20 mouse cellular contexts compared by ENCODE assay signal in the genomic region with DNA sequence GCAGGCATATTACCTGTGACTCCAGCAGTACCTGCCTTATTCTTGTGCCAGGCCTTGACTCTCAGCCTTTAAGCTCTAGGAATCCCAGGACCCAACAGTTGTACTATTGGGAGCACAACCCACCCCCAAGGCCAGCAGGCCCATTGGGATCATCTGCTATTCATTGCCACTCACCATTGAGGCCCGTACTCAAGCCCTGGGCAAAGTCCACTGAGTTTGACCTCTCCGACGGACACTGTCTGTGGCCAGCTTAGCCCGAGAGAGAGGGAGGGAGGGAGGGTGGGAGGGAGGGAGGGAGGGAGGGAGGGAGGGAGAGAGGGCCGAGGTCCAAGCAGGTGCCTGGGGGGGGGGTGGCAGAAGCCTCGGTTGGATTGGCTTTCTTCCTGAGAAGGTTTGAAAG. TPM values are rescaled to one million over a fixed set of nuclear protein-coding genes. Genes with fewer than 3 reads are reported as not detected.
DNase-seq lines count a peak whose midpoint lies in the region; ATAC-seq lines count a peak whose summit lies in the region.
"Had no signal": no experiment of that assay in that cellular context is flagged by ENCODE, and none has a peak within 500 bp of the region (broad histone marks: within the 10 kb centered on the region; RNA-seq: fewer than 3 reads in every experiment).

No protein-coding gene starts in this region.

- H3K4me3 ChIP-seq in kidney, embryonic 15.5 days (replicated peaks): no peak overlapping the region
- no peak overlapping the region for H3K4me3 ChIP-seq in liver, embryonic 16.5 days (ENCODE audit: low read depth, low read length)
- H3K4me3 ChIP-seq in liver, embryonic 11.5 days (ENCODE audit: low read depth, low read length): no peak overlapping the region
- H3K4me3 ChIP-seq: embryonic facial prominence, embryonic 13.5 days; forebrain, embryonic 13.5 days; heart, embryonic 12.5 days; hindbrain, embryonic 10.5 days had no signal

- H3K36me3 ChIP-seq in kidney, embryonic 15.5 days: peaks cover 28% of the 10 kb centered on the region
- no peaks in the 10 kb centered on the region for H3K36me3 ChIP-seq in liver, embryonic 16.5 days (ENCODE audit: control insufficient read depth, insufficient read depth)
- no peaks in the 10 kb centered on the region for H3K36me3 ChIP-seq in liver, embryonic 11.5 days (ENCODE audit: control insufficient read depth, insufficient read depth, low read length)
- H3K36me3 ChIP-seq: G1E had no signal

- H3K4me2 ChIP-seq in kidney, embryonic 15.5 days: no peak overlapping the region
- H3K4me2 ChIP-seq in liver, embryonic 16.5 days (ENCODE audit: low read depth, low read length): no peak overlapping the region
- no peak overlapping the region for H3K4me2 ChIP-seq in liver, embryonic 11.5 days
- H3K4me2 ChIP-seq: embryonic facial prominence, embryonic 13.5 days; forebrain, embryonic 13.5 days; heart, embryonic 12.5 days had no signal

- H3K9me3 ChIP-seq in kidney, embryonic 15.5 days (replicated peaks): no peaks in the 10 kb centered on the region
- no peaks in the 10 kb centered on the region for H3K9me3 ChIP-seq in liver, embryonic 16.5 days (replicated peaks; ENCODE audit: control insufficient read depth, low read length)
- H3K9me3 ChIP-seq in liver, embryonic 11.5 days (ENCODE audit: control insufficient read depth, low read length): no peaks in the 10 kb centered on the region
- H3K9me3 ChIP-seq: embryonic facial prominence, embryonic 13.5 days; forebrain, embryonic 13.5 days; G1E; heart, embryonic 12.5 days; hindbrain, embryonic 10.5 days had no signal

- 75% methylated on average over 3 of the region's 6 CpGs for WGBS in kidney, embryonic 15.5 days
- 53% methylated on average over 4 of the region's 6 CpGs for WGBS in liver, embryonic 16.5 days (ENCODE audit: insufficient replicate concordance)
- 62% methylated on average over 5 of the region's 6 CpGs for WGBS in liver, embryonic 11.5 days

- ATAC-seq in kidney, embryonic 15.5 days (replicated peaks; ENCODE audit: low FRiP score): no peak
- ATAC-seq in liver, embryonic 16.5 days (ENCODE audit: low read depth): peak; percentile 44; the same call in 1 of the 2 replicates
- ATAC-seq in liver, embryonic 11.5 days (replicated peaks; ENCODE audit: low FRiP score): no peak
- ATAC-seq: CD4-positive, CD25-positive, alpha-beta regulatory T cell, adult 4 months; forebrain, embryonic 13.5 days; forebrain, postnatal 0 days had no signal

- H3K27ac ChIP-seq in kidney, embryonic 15.5 days: no peak overlapping the region
- H3K27ac ChIP-seq in liver, embryonic 16.5 days (ENCODE audit: low read length): no peak overlapping the region
- H3K27ac ChIP-seq in liver, embryonic 11.5 days (ENCODE audit: low read depth, low read length): no peak overlapping the region
- H3K27ac ChIP-seq: embryonic facial prominence, embryonic 13.5 days; forebrain, embryonic 13.5 days; hindbrain, embryonic 10.5 days had no signal

- no peaks in the 10 kb centered on the region for H3K4me1 ChIP-seq in kidney, embryonic 15.5 days
- no peaks in the 10 kb centered on the region; the same call in none of the 2 replicates for H3K4me1 ChIP-seq in liver, embryonic 16.5 days (ENCODE audit: control insufficient read depth, low read depth, low read length)
- H3K4me1 ChIP-seq in liver, embryonic 11.5 days (replicated peaks; ENCODE audit: control insufficient read depth, insufficient read depth, low read length): peaks cover 8% of the 10 kb centered on the region; the same call in 1 of the 2 replicates
- H3K4me1 ChIP-seq: embryonic facial prominence, embryonic 13.5 days; forebrain, embryonic 13.5 days had no signal

- H3K9ac ChIP-seq in kidney, embryonic 15.5 days: no peak overlapping the region
- no peak overlapping the region for H3K9ac ChIP-seq in liver, embryonic 16.5 days (ENCODE audit: low read depth, low read length)
- H3K9ac ChIP-seq in liver, embryonic 11.5 days (ENCODE audit: low read depth, low read length): no peak overlapping the region
- H3K9ac ChIP-seq: embryonic facial prominence, embryonic 13.5 days; forebrain, embryonic 13.5 days; forebrain, postnatal 0 days; heart, embryonic 12.5 days had no signal

- H3K27me3 ChIP-seq in kidney, embryonic 15.5 days: no peaks in the 10 kb centered on the region
- H3K27me3 ChIP-seq in liver, embryonic 16.5 days (ENCODE audit: control insufficient read depth, insufficient read depth, low read depth, low read length): no peaks in the 10 kb centered on the region
- no peaks in the 10 kb centered on the region for H3K27me3 ChIP-seq in liver, embryonic 11.5 days (replicated peaks; ENCODE audit: control insufficient read depth, insufficient read depth, low read length)
- H3K27me3 ChIP-seq: embryonic facial prominence, embryonic 13.5 days; forebrain, embryonic 13.5 days; heart, embryonic 12.5 days had no signal

- DNase-seq in kidney, adult 11 months: peak; percentile 79
- DNase-seq in liver, embryonic 11.5 days (ENCODE audit: low spot score): no peak
- DNase-seq in kidney, postnatal 14 days: peak; percentile 65
- DNase-seq in yolk sac, embryonic 10.5 days (ENCODE audit: low spot score): no peak
- no peak for DNase-seq in left cerebral cortex, adult 8-10 months (ENCODE audit: low spot score in 2 of 2)
- DNase-seq: adrenal gland, postnatal 10 days; B cell, adult 2 months; cerebellum, adult 11 months; cerebellum, adult 9-10 months; cerebellum, postnatal 36 days; forebrain, postnatal 0 days; gastrocnemius, postnatal 25 days had no signal

RNA-seq across cellular contexts. Expression of a gene that starts 34.8 kb away (rescaled TPM):
- polyA plus RNA-seq in kidney, embryonic 15.5 days (2015; fragmentation: Nextera tagmentation; extraction: Ambion mirVana): 37.5 and 38.0 TPM in 2 replicates
- 12.4 and 12.6 TPM in 2 replicates for polyA plus RNA-seq in liver, embryonic 16.5 days (2015; fragmentation: Nextera tagmentation; extraction: Ambion mirVana)
- 32.2 and 33.6 TPM in 2 replicates for polyA plus RNA-seq in liver, embryonic 11.5 days (2014; fragmentation: Nextera tagmentation; extraction: Ambion mirVana)
- 10 to 100 TPM; 34.8 to 36.6 (median 35.9) TPM for total RNA-seq in left cerebral cortex, adult 8-10 months (2022)

Comparison
In these comparisons a context has a peak if more than half of its experiments do, and no peak if none do; other contexts are left out.
1. DNase-seq: peak in kidney, adult 11 months (single experiment) and kidney, postnatal 14 days (single experiment); none in liver, embryonic 11.5 days (single experiment), yolk sac, embryonic 10.5 days (single experiment) and left cerebral cortex, adult 8-10 months (0 of 2).